Mouse (Mus musculus) heart, embryonic 12.5 days (tissue): ENCODE measurements around the gene Cntn6. TPM values are rescaled to one million over a fixed set of nuclear protein-coding genes. Genes with fewer than 3 reads are reported as not detected.
A peak's percentile ranks its signal among the peaks of the same experiment; 100 is the strongest.

Experiments
- ATAC-seq: fragments of 200-750 bp; cut with Nextera tagmentation; 2 replicates; pipeline ENCODE4 v1.8.0; 2017; ENCODE audit warnings: moderate TSS enrichment, moderate library complexity; ENCODE audit not compliant: insufficient number of reproducible peaks, low FRiP score
- H3K27ac ChIP-seq: fragments of 300-500 bp; sonication (generic); 2 replicates; pipeline ENCODE4 v1.5.1; 2016; ENCODE audit warnings: mild to moderate bottlenecking, moderate library complexity; ENCODE audit not compliant: poor library complexity, severe bottlenecking
- H3K27me3 ChIP-seq: fragments of 300-500 bp; sonication (generic); replicated peaks from 2 replicates; pipeline ENCODE4 v1.6.1; 2016; ENCODE audit warnings: mild to moderate bottlenecking, moderate library complexity
- H3K36me3 ChIP-seq: fragments of 300-500 bp; sonication (generic); 2 replicates; pipeline ENCODE4 v1.6.1; 2016; ENCODE audit warnings: mild to moderate bottlenecking, moderate library complexity
- H3K4me1 ChIP-seq: fragments of 300-500 bp; sonication (generic); replicated peaks from 2 replicates; pipeline ENCODE4 v1.6.1; 2016; ENCODE audit warnings: mild to moderate bottlenecking
- H3K4me2 ChIP-seq: fragments of 300-500 bp; sonication (generic); 2 replicates; pipeline ENCODE4 v1.6.1; 2016; ENCODE audit warnings: mild to moderate bottlenecking, moderate library complexity
- H3K4me3 ChIP-seq: fragments of 300-500 bp; sonication (generic); 2 replicates; pipeline ENCODE4 v1.5.1; 2016; ENCODE audit warnings: mild to moderate bottlenecking
- H3K9ac ChIP-seq: fragments of 300-500 bp; sonication (generic); 2 replicates; pipeline ENCODE4 v1.6.1; 2016; ENCODE audit warnings: mild to moderate bottlenecking, moderate library complexity
- H3K9me3 ChIP-seq: fragments of 300-500 bp; sonication (generic); replicated peaks from 2 replicates; pipeline ENCODE4 v1.6.1; 2016; ENCODE audit warnings: mild to moderate bottlenecking, moderate library complexity
- WGBS: fragments of 180-500 bp; shearing (Covaris S2); methylation state at CpG from one replicate; pipeline ENCODE4 v1.1.7; 2016; 5-methylcytosine and 5-hydroxymethylcytosine counted together
- polyA plus RNA-seq: library from polyadenylated mRNA; unstranded; fragments of >200 nt; fragmentation: Nextera tagmentation; extraction: Ambion mirVana; gene quantifications from 2 replicates; pipeline ENCODE4 v1.2.1, GENCODE M21; 2016

Cntn6 gene
- polyA plus RNA-seq = 0.26 and 0.64 TPM in 2 replicates

- Histone ChIP-seq H3K27me3 (no peaks in the 10 kb centered on the region), H3K4me2 (0 out of 2 replicates have a peak within 1 kb of the TSS, but pooled peaks have one; percentile 2), H3K9ac (no peak within 1 kb of the TSS), H3K9me3 (no peaks in the 10 kb centered on the region), H3K4me3 (no peak within 1 kb of the TSS), H3K4me1 (no peaks in the 10 kb centered on the region), H3K36me3 (no peaks in the 10 kb centered on the region), H3K27ac (no peak within 1 kb of the TSS)
- 59% methylated on average over 11 of the region's 11 CpGs for WGBS
- no peak for ATAC-seq
Observed at GRCm38 (mm10) chr6:104492490-104493431, at the start of gene Cntn6. Gene Cntn6 (plus strand): TSS chr6:104492790.

- no peak overlapping the region for H3K9ac ChIP-seq
- H3K36me3 ChIP-seq = no peaks in the 10 kb centered on the region
- no peaks in the 10 kb centered on the region for H3K27me3 ChIP-seq
- WGBS = 72% methylated on average over 3 of the region's 3 CpGs
- no peak overlapping the region for H3K4me2 ChIP-seq
- no peaks in the 10 kb centered on the region for H3K4me1 ChIP-seq
- no peak overlapping the region for H3K27ac ChIP-seq
- no peak overlapping the region for H3K4me3 ChIP-seq
- ATAC-seq = no peak
- no peaks in the 10 kb centered on the region for H3K9me3 ChIP-seq
Observed at GRCm38 (mm10) chr6:104443731-104444130, 48.9 kb upstream of the Cntn6 start.

- H3K4me2 ChIP-seq = no peak overlapping the region
- H3K9ac ChIP-seq = no peak overlapping the region
- no peaks in the 10 kb centered on the region for H3K9me3 ChIP-seq
- no peak overlapping the region for H3K4me3 ChIP-seq
- ATAC-seq = no peak
- 84% methylated on average over 1 of the region's 1 CpGs for WGBS
- H3K27ac ChIP-seq = no peak overlapping the region
- no peaks in the 10 kb centered on the region for H3K27me3 ChIP-seq
- H3K4me1 ChIP-seq = no peaks in the 10 kb centered on the region
- H3K36me3 ChIP-seq = no peaks in the 10 kb centered on the region
Observed at GRCm38 (mm10) chr6:104470706-104471105, 21.9 kb upstream of the Cntn6 start.

- no peak for ATAC-seq
- no peak overlapping the region for H3K4me3 ChIP-seq
- H3K27me3 ChIP-seq = no peaks in the 10 kb centered on the region
- no peak overlapping the region for H3K27ac ChIP-seq
- no peaks in the 10 kb centered on the region for H3K4me1 ChIP-seq
- H3K9me3 ChIP-seq = no peaks in the 10 kb centered on the region
- no peak overlapping the region for H3K4me2 ChIP-seq
- H3K36me3 ChIP-seq = no peaks in the 10 kb centered on the region
- H3K9ac ChIP-seq = no peak overlapping the region
Observed at GRCm38 (mm10) chr6:104479242-104479641, 13.3 kb upstream of the Cntn6 start.

DNA sequence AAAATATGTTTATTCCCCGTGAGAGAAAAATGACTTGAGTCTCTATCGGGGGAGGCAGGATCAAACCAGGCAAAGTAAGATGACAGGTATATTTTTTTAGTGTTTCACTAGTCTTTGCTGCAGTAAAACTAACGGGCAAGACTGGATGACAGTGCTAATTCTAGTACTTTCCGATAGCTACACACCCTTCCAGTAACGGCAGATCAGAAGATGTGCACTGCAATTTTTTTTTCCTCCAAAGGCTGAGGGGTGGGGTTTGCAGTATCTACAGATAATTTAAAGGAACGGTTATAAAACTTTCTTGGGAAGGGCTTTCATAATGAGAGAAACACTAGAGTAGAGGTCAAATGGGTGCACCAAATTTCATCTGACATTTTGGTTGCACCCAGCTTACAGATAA is 869 bp downstream of the Cntn6 start:
- WGBS = 72% methylated on average over 6 of the region's 6 CpGs
- no peaks in the 10 kb centered on the region for H3K9me3 ChIP-seq

GRCm38 (mm10) chr6:104495801-104496200 is 3.2 kb downstream of the Cntn6 start:
- H3K27me3 ChIP-seq = no peaks in the 10 kb centered on the region
- WGBS = 70% methylated on average over 2 of the region's 2 CpGs

More for the DNA sequence above, 869 bp downstream of the Cntn6 start:
- H3K4me1 ChIP-seq = no peaks in the 10 kb centered on the region
- no peak for ATAC-seq
- H3K27me3 ChIP-seq = no peaks in the 10 kb centered on the region
- 0 out of 2 replicates have a peak overlapping the region, but pooled peaks have one; percentile 2 for H3K4me2 ChIP-seq
- no peaks in the 10 kb centered on the region for H3K36me3 ChIP-seq
- H3K9ac ChIP-seq = no peak overlapping the region
- no peak overlapping the region for H3K27ac ChIP-seq
- H3K4me3 ChIP-seq = no peak overlapping the region

DNA sequence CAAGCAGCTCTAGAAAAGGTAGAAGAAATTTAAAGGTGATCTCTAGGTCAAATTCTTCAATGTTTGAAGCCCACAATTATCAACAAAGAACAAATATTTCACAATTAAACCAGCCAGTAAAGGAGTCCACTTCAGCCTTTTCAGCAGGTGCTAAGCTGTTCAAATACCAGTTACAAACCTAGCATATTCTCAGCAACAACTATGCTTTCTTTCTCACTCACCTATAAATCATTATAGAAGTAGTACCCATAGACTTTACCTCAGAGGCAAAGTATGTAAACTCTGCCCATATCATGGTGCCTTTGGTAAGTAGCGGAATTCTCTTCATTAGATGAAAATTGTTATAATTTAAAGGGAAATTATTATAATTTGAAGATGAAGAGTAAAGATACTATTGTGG is 71.4 kb downstream of the Cntn6 start:
- WGBS = 82% methylated on average over 1 of the region's 1 CpGs
- Histone ChIP-seq H3K9ac (no peak overlapping the region), H3K9me3 (no peaks in the 10 kb centered on the region), H3K4me3 (no peak overlapping the region), H3K4me1 (no peaks in the 10 kb centered on the region), H3K27me3 (no peaks in the 10 kb centered on the region), H3K27ac (no peak overlapping the region), H3K36me3 (no peaks in the 10 kb centered on the region), H3K4me2 (no peak overlapping the region)
- no peak for ATAC-seq

More at GRCm38 (mm10) chr6:104495801-104496200, 3.2 kb downstream of the Cntn6 start:
- no peak overlapping the region for H3K4me2 ChIP-seq
- H3K9me3 ChIP-seq = 0 out of 2 replicates have a peak, but pooled peaks cover 3% of the 10 kb centered on the region
- H3K27ac ChIP-seq = no peak overlapping the region
- no peaks in the 10 kb centered on the region for H3K36me3 ChIP-seq
- ATAC-seq = no peak
- H3K4me3 ChIP-seq = no peak overlapping the region
- no peaks in the 10 kb centered on the region for H3K4me1 ChIP-seq
- H3K9ac ChIP-seq = no peak overlapping the region

- Histone ChIP-seq H3K36me3 (no peaks in the 10 kb centered on the region), H3K27ac (no peak overlapping the region), H3K9me3 (no peaks in the 10 kb centered on the region), H3K4me1 (no peaks in the 10 kb centered on the region), H3K9ac (no peak overlapping the region), H3K4me3 (no peak overlapping the region), H3K27me3 (no peaks in the 10 kb centered on the region), H3K4me2 (no peak overlapping the region)
- ATAC-seq = no peak
Observed at GRCm38 (mm10) chr6:104569564-104569963, 77.0 kb downstream of the Cntn6 start.

DNA sequence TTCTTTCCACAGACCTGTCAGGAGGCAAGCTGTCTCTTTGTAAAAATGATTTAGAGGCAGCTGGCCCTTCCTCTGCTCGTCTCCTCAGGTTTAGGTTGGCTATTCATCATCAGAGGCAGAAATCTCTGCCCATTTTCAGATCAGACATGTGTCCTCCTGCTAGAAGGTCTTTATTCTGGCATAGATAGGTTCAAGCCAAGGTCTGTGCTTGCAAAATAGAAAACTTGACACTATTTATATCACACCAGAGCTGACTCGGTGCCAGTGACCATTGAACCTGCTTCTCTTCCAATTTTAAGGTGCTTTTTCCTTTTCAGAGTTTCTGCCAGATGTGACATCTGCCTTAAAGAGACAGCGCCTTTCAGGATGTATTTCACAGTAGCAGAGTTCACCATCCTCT is 95.4 kb downstream of the Cntn6 start:
- WGBS = 60% methylated on average over 3 of the region's 3 CpGs
- H3K9ac ChIP-seq = no peak overlapping the region
- no peak overlapping the region for H3K4me2 ChIP-seq
- H3K27me3 ChIP-seq = no peaks in the 10 kb centered on the region
- H3K4me3 ChIP-seq = no peak overlapping the region
- no peaks in the 10 kb centered on the region for H3K4me1 ChIP-seq
- no peaks in the 10 kb centered on the region for H3K9me3 ChIP-seq
- H3K36me3 ChIP-seq = no peaks in the 10 kb centered on the region
- ATAC-seq = no peak
- no peak overlapping the region for H3K27ac ChIP-seq

DNA sequence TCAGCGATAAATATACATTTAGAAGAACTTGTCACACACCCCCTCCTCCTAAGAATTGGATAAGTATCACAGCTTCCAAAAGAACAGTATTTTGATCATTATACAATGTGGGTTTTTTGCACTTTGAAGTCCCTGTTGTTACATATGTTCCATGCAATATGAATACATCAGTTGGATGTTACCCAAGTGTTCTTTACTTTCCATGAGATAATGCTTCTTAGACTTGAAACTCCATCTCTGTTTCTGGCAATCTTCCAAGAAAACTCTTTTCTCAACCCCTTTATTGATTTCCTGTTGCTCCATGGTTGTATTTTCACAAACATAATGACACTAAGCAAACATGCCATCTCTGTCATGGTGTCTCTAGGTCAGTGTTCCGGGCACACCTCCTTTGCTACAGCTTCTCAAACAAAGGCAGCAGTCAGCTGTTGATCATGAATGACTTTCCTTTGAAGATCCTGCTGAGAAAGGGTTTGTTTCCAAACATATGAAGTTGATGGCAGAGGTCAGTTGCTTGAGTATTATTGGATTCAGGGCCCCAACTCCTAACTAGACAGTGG is 108.3 kb downstream of the Cntn6 start:
- H3K9me3 ChIP-seq = no peaks in the 10 kb centered on the region
- no peaks in the 10 kb centered on the region for H3K27me3 ChIP-seq
- no peak overlapping the region for H3K4me2 ChIP-seq
- no peaks in the 10 kb centered on the region for H3K36me3 ChIP-seq
- no peak overlapping the region for H3K27ac ChIP-seq
- WGBS = 70% methylated on average over 2 of the region's 2 CpGs
- H3K9ac ChIP-seq = no peak overlapping the region
- H3K4me1 ChIP-seq = no peaks in the 10 kb centered on the region
- no peak for ATAC-seq
- H3K4me3 ChIP-seq = no peak overlapping the region

GRCm38 (mm10) chr6:104602894-104603293 is 110.3 kb downstream of the Cntn6 start:
- no peak overlapping the region for H3K4me3 ChIP-seq
- no peak overlapping the region for H3K27ac ChIP-seq
- H3K9me3 ChIP-seq = no peaks in the 10 kb centered on the region
- H3K4me2 ChIP-seq = no peak overlapping the region
- no peaks in the 10 kb centered on the region for H3K4me1 ChIP-seq
- no peak for ATAC-seq
- no peaks in the 10 kb centered on the region for H3K27me3 ChIP-seq
- no peaks in the 10 kb centered on the region for H3K36me3 ChIP-seq
- H3K9ac ChIP-seq = no peak overlapping the region
